Mouse (Mus musculus): ENCODE measurements around the gene Itln1.

GRCm38 (mm10) chr1:171469678-171470077 is 65.4 kb downstream of the Itln1 start:
- TF ChIP-seq CTCF (IDR thresholded peaks at IDR 0.05; ENCODE audit: low read depth) (no peak), EP300 (IDR thresholded peaks at IDR 0.05; ENCODE audit: low read depth) (no peak)
